Comparison of ENCODE assay signal across 13 mouse cellular contexts in the genomic region with DNA sequence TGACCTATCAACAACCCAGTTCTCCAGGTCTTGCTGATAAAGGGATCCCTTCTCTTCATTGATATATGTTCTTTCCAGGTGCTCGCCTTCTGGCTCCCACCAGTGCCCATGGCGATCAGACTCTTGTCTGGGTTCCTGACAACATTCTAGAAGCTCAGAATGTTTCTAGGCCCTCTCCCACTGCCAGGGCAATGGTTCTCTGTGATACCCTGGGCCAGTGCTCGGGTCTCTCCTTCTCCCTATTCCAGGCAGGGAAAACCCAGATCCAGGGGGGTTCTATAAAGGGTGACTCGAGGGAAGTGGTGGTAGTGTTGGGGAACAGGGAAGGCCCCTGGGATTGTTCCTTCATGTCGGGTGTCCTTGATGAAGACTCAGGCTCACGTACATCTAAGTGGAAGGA. TPM values are rescaled to one million over a fixed set of nuclear protein-coding genes. Genes with fewer than 3 reads are reported as not detected.
DNase-seq lines count a peak whose midpoint lies in the region; ATAC-seq and TF ChIP-seq lines count a peak whose summit lies in the region.
"Had no signal": no experiment of that assay in that cellular context is flagged by ENCODE, and none has a peak within 500 bp of the region (broad histone marks: within the 10 kb centered on the region; RNA-seq: fewer than 3 reads in every experiment).

A gene (minus strand): TSS at position 101 of the 400 bp plus-strand sequence.

- H3K9ac ChIP-seq in kidney, postnatal 0 days (ENCODE audit: low read depth, low read length): no peak within 1 kb of the TSS
- no peak within 1 kb of the TSS for H3K9ac ChIP-seq in embryonic facial prominence, embryonic 14.5 days (ENCODE audit: low read depth, low read length)
- H3K9ac ChIP-seq in hindbrain, embryonic 13.5 days: no peak within 1 kb of the TSS
- no peak within 1 kb of the TSS for H3K9ac ChIP-seq in midbrain, embryonic 13.5 days (replicated peaks)
- H3K9ac ChIP-seq: liver, embryonic 15.5 days had no signal

- TF ChIP-seq CTCF in kidney, postnatal 0 days (IDR thresholded peaks at IDR 0.05; ENCODE audit: low read depth): no peak

- no peaks in the 10 kb centered on the region for H3K27me3 ChIP-seq in kidney, postnatal 0 days (ENCODE audit: insufficient read depth, low read length)
- no peaks in the 10 kb centered on the region for H3K27me3 ChIP-seq in embryonic facial prominence, embryonic 14.5 days (replicated peaks; ENCODE audit: control insufficient read depth, insufficient read depth, low read length)
- peaks cover 39% of the 10 kb centered on the region for H3K27me3 ChIP-seq in hindbrain, embryonic 13.5 days
- peaks cover 34% of the 10 kb centered on the region for H3K27me3 ChIP-seq in midbrain, embryonic 13.5 days

- no peak within 1 kb of the TSS for H3K4me3 ChIP-seq in kidney, postnatal 0 days (replicated peaks; ENCODE audit: low read depth, low read length)
- no peak within 1 kb of the TSS; the same call in 1 of the 2 replicates for H3K4me3 ChIP-seq in embryonic facial prominence, embryonic 14.5 days (ENCODE audit: low read depth, low read length)
- H3K4me3 ChIP-seq in hindbrain, embryonic 13.5 days: peak within 1 kb of the TSS; percentile 29
- H3K4me3 ChIP-seq in midbrain, embryonic 13.5 days (replicated peaks): no peak within 1 kb of the TSS; the same call in 1 of the 2 replicates
- H3K4me3 ChIP-seq: liver, embryonic 15.5 days had no signal

- no peak for ATAC-seq in kidney, postnatal 0 days (replicated peaks; ENCODE audit: low FRiP score, low read depth)
- no peak for ATAC-seq in embryonic facial prominence, embryonic 14.5 days (ENCODE audit: low read depth)
- ATAC-seq in hindbrain, embryonic 13.5 days (ENCODE audit: low FRiP score): no peak
- ATAC-seq in midbrain, embryonic 13.5 days: no peak

- DNase-seq in kidney, postnatal 0 days (ENCODE audit: low spot score): no peak
- DNase-seq in kidney, postnatal 25 days: no peak
- no peak for DNase-seq in embryonic facial prominence, embryonic 14.5 days (ENCODE audit: low spot score)
- no peak for DNase-seq in adrenal gland, postnatal 25 days
- no peak for DNase-seq in ovary, postnatal 36 days (ENCODE audit: low spot score)

- H3K9me3 ChIP-seq in kidney, postnatal 0 days (replicated peaks; ENCODE audit: low read length): no peaks in the 10 kb centered on the region
- H3K9me3 ChIP-seq in embryonic facial prominence, embryonic 14.5 days (ENCODE audit: control insufficient read depth, low read length): no peaks in the 10 kb centered on the region
- no peaks in the 10 kb centered on the region for H3K9me3 ChIP-seq in hindbrain, embryonic 13.5 days
- H3K9me3 ChIP-seq in midbrain, embryonic 13.5 days: no peaks in the 10 kb centered on the region
- H3K9me3 ChIP-seq: G1E; liver, embryonic 15.5 days had no signal

- no peak within 1 kb of the TSS for H3K27ac ChIP-seq in kidney, postnatal 0 days
- H3K27ac ChIP-seq in embryonic facial prominence, embryonic 14.5 days (replicated peaks; ENCODE audit: low read depth, low read length): no peak within 1 kb of the TSS
- no peak within 1 kb of the TSS for H3K27ac ChIP-seq in hindbrain, embryonic 13.5 days
- no peak within 1 kb of the TSS for H3K27ac ChIP-seq in midbrain, embryonic 13.5 days
- H3K27ac ChIP-seq: liver, embryonic 15.5 days had no signal

- H3K4me2 ChIP-seq in kidney, postnatal 0 days (ENCODE audit: low read length): peak within 1 kb of the TSS; percentile 46; the same call in 1 of the 2 replicates
- peak within 1 kb of the TSS; percentile 63; the same call in 1 of the 2 replicates for H3K4me2 ChIP-seq in embryonic facial prominence, embryonic 14.5 days (ENCODE audit: low read depth, low read length)
- peak within 1 kb of the TSS; percentile 52 for H3K4me2 ChIP-seq in hindbrain, embryonic 13.5 days
- H3K4me2 ChIP-seq in midbrain, embryonic 13.5 days (replicated peaks): peak within 1 kb of the TSS; percentile 56

- peaks cover 9% of the 10 kb centered on the region; the same call in 1 of the 2 replicates for H3K4me1 ChIP-seq in kidney, postnatal 0 days (replicated peaks; ENCODE audit: insufficient read depth, low read length)
- no peaks in the 10 kb centered on the region for H3K4me1 ChIP-seq in embryonic facial prominence, embryonic 14.5 days (ENCODE audit: control insufficient read depth, insufficient read depth, low read length)
- no peaks in the 10 kb centered on the region for H3K4me1 ChIP-seq in hindbrain, embryonic 13.5 days (replicated peaks)
- no peaks in the 10 kb centered on the region for H3K4me1 ChIP-seq in midbrain, embryonic 13.5 days (replicated peaks)
- H3K4me1 ChIP-seq: liver, embryonic 15.5 days had no signal

- WGBS in kidney, postnatal 0 days: 96% methylated on average over 6 of the region's 6 CpGs
- 84% methylated on average over 6 of the region's 6 CpGs for WGBS in embryonic facial prominence, embryonic 14.5 days
- 80% methylated on average over 6 of the region's 6 CpGs for WGBS in hindbrain, embryonic 13.5 days
- WGBS in midbrain, embryonic 13.5 days: 88% methylated on average over 6 of the region's 6 CpGs

- no peaks in the 10 kb centered on the region for H3K36me3 ChIP-seq in kidney, postnatal 0 days (ENCODE audit: insufficient read depth, low read length)
- H3K36me3 ChIP-seq in embryonic facial prominence, embryonic 14.5 days (ENCODE audit: control insufficient read depth, insufficient read depth, low read length): no peaks in the 10 kb centered on the region
- H3K36me3 ChIP-seq in hindbrain, embryonic 13.5 days: no peaks in the 10 kb centered on the region
- H3K36me3 ChIP-seq in midbrain, embryonic 13.5 days: no peaks in the 10 kb centered on the region
- H3K36me3 ChIP-seq: G1E; liver, embryonic 15.5 days had no signal

RNA-seq across cellular contexts. Expression of the gene that starts here (rescaled TPM):
- polyA plus RNA-seq in kidney, postnatal 0 days (2015; fragmentation: Nextera tagmentation; extraction: Ambion mirVana): not detected in 2 replicates
- polyA plus RNA-seq in embryonic facial prominence, embryonic 14.5 days (2014; fragmentation: Nextera tagmentation; extraction: Ambion mirVana): not detected in 2 replicates
- polyA plus RNA-seq in hindbrain, embryonic 13.5 days (2015; fragmentation: Nextera tagmentation; extraction: Ambion mirVana): not detected in 2 replicates
- not detected in 2 replicates for polyA plus RNA-seq in midbrain, embryonic 13.5 days (2015; fragmentation: Nextera tagmentation; extraction: Ambion mirVana)
- not detected in 2 replicates for total RNA-seq in adrenal gland, postnatal 25 days (2021)
- total RNA-seq: G1E; layer of hippocampus, adult 8-10 months; neutrophil, adult 5-6 weeks had no signal
- polyA plus RNA-seq: G1E; liver, embryonic 15.5 days; small intestine, adult 2 months; urinary bladder, adult 2 months had no signal
